Mouse (Mus musculus): Measurements from ENCODE around the gene Tmem51. TPM values are rescaled to one million over a fixed set of nuclear protein-coding genes. Genes with fewer than 3 reads are reported as not detected.

Gene Tmem51
- polyA plus RNA-seq (2016; fragmentation: Nextera tagmentation; extraction: Ambion mirVana): 14.0 and 15.5 TPM in 2 replicates

DNA sequence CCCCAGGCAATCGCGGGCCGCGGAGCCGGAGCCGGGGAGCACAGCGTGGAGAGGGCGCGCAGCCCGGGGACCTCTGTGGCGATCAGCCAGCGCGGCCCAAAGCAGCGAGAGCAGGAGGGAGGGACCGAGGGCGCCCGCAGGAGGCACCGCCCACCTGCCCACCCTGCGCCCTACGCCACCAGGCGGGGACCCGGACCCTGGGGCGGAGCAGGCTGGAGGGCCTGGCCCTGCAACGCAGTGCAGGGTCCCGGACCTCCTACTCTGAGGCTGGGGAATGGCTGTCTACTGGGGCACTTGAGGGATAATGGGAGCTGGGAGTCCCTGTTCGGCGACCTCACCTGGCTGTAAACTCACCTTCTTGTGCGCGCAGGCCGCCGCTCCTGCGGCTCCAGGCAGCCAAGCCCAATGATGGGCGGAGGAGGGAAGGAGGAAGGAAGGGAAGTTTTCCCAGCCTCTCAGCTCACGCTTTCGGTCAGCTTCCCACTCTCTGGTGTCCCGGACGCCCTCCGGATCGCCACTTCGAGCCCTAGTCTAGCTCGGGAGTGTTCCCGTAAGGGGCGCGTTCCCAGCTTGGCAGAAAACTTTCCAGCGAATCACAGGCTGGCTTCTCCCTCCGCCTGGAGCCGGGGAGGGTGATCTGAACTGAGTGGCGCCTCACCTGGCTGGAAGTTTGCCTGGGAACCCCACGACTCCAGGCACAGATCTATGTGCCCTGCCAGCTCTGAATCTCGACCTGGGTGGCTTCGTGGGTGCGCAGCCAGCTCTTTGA lies at the start of gene Tmem51:
Gene Tmem51, minus strand, starts transcription at position 174 of the 769 bp plus-strand sequence.
- WGBS (ENCODE audit: insufficient replicate concordance): 3% methylated on average over 52 of the region's 52 CpGs
- peak within 1 kb of the TSS; percentile 73 for H3K4me2 ChIP-seq
- H3K4me1 ChIP-seq: peaks cover 42% of the 10 kb centered on the region
- peak within 1 kb of the TSS; percentile 62 for H3K27ac ChIP-seq
- H3K27me3 ChIP-seq (replicated peaks): peaks cover 75% of the 10 kb centered on the region
- H3K4me3 ChIP-seq: peak within 1 kb of the TSS; percentile 57
- peak within 1 kb of the TSS; percentile 49 for H3K9ac ChIP-seq
- H3K9me3 ChIP-seq (replicated peaks): no peaks in the 10 kb centered on the region
- ATAC-seq: peak; percentile 71
- H3K36me3 ChIP-seq: no peaks in the 10 kb centered on the region

DNA sequence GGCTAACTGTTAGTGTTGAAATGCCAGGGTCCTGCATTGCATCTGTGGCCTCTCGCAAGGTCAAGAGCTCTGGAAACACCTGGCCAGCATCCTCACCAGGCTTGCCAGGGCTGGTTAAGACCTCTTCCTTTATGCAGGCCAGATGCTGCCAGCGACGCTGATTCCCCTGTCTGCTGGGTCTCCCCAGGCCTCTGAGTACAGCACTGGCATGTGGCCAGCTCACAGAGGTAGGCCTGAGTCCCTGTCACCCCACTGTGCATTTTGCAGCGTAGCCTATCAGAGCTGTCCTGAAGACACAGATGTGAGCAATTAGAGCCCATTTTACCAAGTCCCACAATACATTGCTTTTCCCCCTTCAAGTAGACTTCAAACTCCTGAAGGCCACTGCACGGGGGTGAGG lies 46.1 kb upstream of the Tmem51 start:
- WGBS (ENCODE audit: insufficient replicate concordance): 68% methylated on average over 5 of the region's 5 CpGs
- H3K27ac ChIP-seq: no peak overlapping the region
- no peak for ATAC-seq

DNA sequence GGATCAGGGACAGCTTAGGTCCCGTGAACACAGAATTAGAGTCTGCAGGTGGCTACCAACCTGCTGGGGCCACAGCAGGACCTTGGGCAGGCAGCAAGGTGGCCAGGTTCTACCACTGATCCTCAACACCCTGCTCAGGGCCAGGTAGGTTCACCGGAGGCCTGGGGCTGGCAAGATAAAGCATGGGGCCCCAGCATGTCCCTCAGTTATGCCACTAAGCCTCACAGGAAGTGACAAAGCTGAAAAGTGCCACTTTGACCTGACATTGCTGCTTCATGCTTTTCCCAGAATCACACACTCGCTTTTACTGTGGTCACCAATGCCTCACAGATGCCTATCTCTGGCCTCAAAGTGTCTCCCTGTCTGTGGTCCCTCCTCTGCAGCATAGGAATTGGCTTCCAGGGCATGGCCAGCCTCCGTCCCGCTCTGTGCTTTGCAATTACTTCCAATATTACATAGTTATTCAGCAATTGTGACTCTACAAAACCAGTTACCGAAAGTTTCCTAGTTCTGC lies 43.2 kb upstream of the Tmem51 start:
- H3K4me1 ChIP-seq: peaks cover 9% of the 10 kb centered on the region
- H3K27ac ChIP-seq: no peak overlapping the region
- no peak overlapping the region for H3K9ac ChIP-seq
- WGBS (ENCODE audit: insufficient replicate concordance): 33% methylated on average over 6 of the region's 6 CpGs
- no peak overlapping the region for H3K4me3 ChIP-seq
- no peaks in the 10 kb centered on the region for H3K9me3 ChIP-seq (replicated peaks)
- peak; percentile 40 for ATAC-seq
- no peaks in the 10 kb centered on the region for H3K27me3 ChIP-seq (replicated peaks)
- H3K36me3 ChIP-seq: no peaks in the 10 kb centered on the region
- H3K4me2 ChIP-seq: no peak overlapping the region

More for the DNA sequence above, 46.1 kb upstream of the Tmem51 start:
- Histone ChIP-seq H3K9ac (no peak overlapping the region), H3K4me3 (no peak overlapping the region), H3K4me2 (no peak overlapping the region), H3K9me3 (replicated peaks) (no peaks in the 10 kb centered on the region), H3K27me3 (replicated peaks) (no peaks in the 10 kb centered on the region), H3K36me3 (no peaks in the 10 kb centered on the region), H3K4me1 (peaks cover 9% of the 10 kb centered on the region)

- ATAC-seq: no peak
- Histone ChIP-seq H3K9ac (no peak overlapping the region), H3K27me3 (replicated peaks) (no peaks in the 10 kb centered on the region), H3K4me1 (peaks cover 9% of the 10 kb centered on the region), H3K9me3 (replicated peaks) (no peaks in the 10 kb centered on the region), H3K4me2 (no peak overlapping the region), H3K4me3 (no peak overlapping the region), H3K36me3 (no peaks in the 10 kb centered on the region), H3K27ac (no peak overlapping the region)
- 37% methylated on average over 10 of the region's 10 CpGs for WGBS (ENCODE audit: insufficient replicate concordance)
Measured at GRCm38 (mm10) chr4:142126641-142127274, 42.7 kb upstream of the Tmem51 start.

DNA sequence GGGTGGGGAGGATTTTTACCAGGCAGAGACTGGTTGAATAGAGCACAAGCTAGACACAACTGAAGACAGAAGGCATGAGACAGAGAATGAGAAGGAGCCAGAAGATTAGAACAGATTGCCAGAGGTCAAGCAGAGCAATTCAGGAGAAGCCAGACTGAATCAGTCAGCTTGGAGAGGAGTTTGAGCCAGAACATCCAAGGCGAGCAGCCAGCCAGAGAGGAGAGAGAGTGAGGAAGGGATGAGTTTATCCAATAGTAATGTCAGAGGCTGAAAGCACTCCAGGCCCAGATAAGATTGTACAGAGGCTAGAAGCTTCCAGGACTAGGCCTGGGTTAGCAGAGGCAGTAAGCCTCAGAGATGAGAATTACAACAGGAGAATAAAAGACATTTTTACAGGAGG lies 37.1 kb upstream of the Tmem51 start:
- Histone ChIP-seq H3K27ac (no peak overlapping the region), H3K4me2 (no peak overlapping the region), H3K27me3 (replicated peaks) (peaks cover 3% of the 10 kb centered on the region; the same call in 1 of the 2 replicates), H3K9me3 (replicated peaks) (no peaks in the 10 kb centered on the region), H3K4me1 (no peaks in the 10 kb centered on the region), H3K4me3 (no peak overlapping the region), H3K9ac (no peak overlapping the region), H3K36me3 (no peaks in the 10 kb centered on the region)
- ATAC-seq: no peak
- WGBS (ENCODE audit: insufficient replicate concordance): 32% methylated on average over 1 of the region's 1 CpGs

- Histone ChIP-seq H3K4me1 (no peaks in the 10 kb centered on the region), H3K9ac (no peak overlapping the region), H3K9me3 (replicated peaks) (no peaks in the 10 kb centered on the region), H3K36me3 (no peaks in the 10 kb centered on the region), H3K27ac (no peak overlapping the region), H3K4me2 (no peak overlapping the region), H3K4me3 (no peak overlapping the region), H3K27me3 (replicated peaks) (peaks cover 14% of the 10 kb centered on the region; the same call in 1 of the 2 replicates)
- no peak for ATAC-seq
- 67% methylated on average over 7 of the region's 7 CpGs for WGBS (ENCODE audit: insufficient replicate concordance)
Measured at GRCm38 (mm10) chr4:142118522-142118921, 34.4 kb upstream of the Tmem51 start.

GRCm38 (mm10) chr4:142117993-142118392 lies 33.9 kb upstream of the Tmem51 start:
- Histone ChIP-seq H3K36me3 (no peaks in the 10 kb centered on the region), H3K9me3 (replicated peaks) (no peaks in the 10 kb centered on the region), H3K9ac (no peak overlapping the region), H3K4me2 (no peak overlapping the region), H3K4me3 (no peak overlapping the region), H3K27ac (no peak overlapping the region), H3K27me3 (replicated peaks) (peaks cover 14% of the 10 kb centered on the region; the same call in 1 of the 2 replicates), H3K4me1 (no peaks in the 10 kb centered on the region)
- WGBS (ENCODE audit: insufficient replicate concordance): 67% methylated on average over 12 of the region's 12 CpGs
- ATAC-seq: no peak

DNA sequence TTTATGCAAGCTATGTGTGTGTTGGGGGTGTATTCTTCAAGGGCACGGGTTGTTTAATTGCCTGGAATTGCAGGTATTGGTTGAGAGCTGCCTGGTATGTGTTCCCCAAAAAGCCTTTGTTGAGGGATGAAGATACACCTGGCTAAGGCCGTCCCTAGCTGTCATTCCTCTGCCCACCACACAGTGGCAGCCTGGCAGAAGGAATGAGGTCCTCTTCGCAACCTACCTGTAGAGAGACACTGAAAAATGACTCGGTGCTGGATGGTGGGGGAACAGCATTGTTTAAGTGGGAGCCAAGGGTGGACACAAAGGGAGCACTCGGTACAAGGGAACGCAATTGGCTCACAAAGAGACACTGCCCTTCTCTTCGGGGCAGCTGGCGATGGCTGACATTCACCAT lies 29.2 kb upstream of the Tmem51 start:
- 0 out of 2 replicates have a peak, but pooled peaks cover 14% of the 10 kb centered on the region for H3K27me3 ChIP-seq (replicated peaks)
- no peaks in the 10 kb centered on the region for H3K36me3 ChIP-seq
- no peak overlapping the region for H3K4me2 ChIP-seq
- 28% methylated on average over 8 of the region's 8 CpGs for WGBS (ENCODE audit: insufficient replicate concordance)
- no peak overlapping the region for H3K4me3 ChIP-seq
- no peak overlapping the region for H3K27ac ChIP-seq
- no peaks in the 10 kb centered on the region for H3K9me3 ChIP-seq (replicated peaks)
- no peak overlapping the region for H3K9ac ChIP-seq
- ATAC-seq: no peak
- H3K4me1 ChIP-seq: no peaks in the 10 kb centered on the region

DNA sequence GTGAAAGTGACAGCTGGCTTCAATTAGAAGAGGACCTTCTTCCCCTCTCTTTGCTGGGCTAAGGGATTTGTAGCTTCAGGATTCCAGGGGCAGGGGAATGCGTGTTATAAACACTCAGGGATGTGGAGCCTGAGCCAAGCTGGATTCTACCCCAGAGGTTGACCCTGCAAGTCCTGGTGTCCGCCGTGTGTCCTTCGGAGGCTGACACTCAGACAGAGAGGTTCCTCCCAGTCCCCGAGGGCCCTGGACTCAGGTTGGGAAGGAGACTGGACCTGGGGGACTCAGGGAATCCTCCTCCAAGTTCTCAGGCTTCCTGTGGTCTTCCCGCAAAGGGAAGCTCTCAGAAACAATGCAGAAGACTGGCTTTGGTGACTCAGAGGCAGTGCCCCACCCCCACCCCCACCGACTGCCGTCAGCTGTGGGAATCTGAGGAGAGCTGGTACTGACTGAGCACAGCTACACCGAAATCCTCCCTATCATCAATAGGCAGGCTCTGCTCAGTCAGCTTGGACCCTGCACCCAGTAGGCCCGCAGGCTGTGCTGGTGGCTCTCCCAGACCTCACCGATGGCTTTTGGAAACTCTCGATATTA lies 19.1 kb upstream of the Tmem51 start:
- peaks cover 15% of the 10 kb centered on the region for H3K27me3 ChIP-seq (replicated peaks)
- H3K4me2 ChIP-seq: no peak overlapping the region
- no peak for ATAC-seq
- no peaks in the 10 kb centered on the region for H3K9me3 ChIP-seq (replicated peaks)
- H3K36me3 ChIP-seq: no peaks in the 10 kb centered on the region
- WGBS (ENCODE audit: insufficient replicate concordance): 21% methylated on average over 12 of the region's 12 CpGs
- H3K27ac ChIP-seq: no peak overlapping the region
- H3K4me1 ChIP-seq: peaks cover under 1% of the 10 kb centered on the region; the same call in 1 of the 2 replicates
- no peak overlapping the region for H3K9ac ChIP-seq
- no peak overlapping the region for H3K4me3 ChIP-seq

DNA sequence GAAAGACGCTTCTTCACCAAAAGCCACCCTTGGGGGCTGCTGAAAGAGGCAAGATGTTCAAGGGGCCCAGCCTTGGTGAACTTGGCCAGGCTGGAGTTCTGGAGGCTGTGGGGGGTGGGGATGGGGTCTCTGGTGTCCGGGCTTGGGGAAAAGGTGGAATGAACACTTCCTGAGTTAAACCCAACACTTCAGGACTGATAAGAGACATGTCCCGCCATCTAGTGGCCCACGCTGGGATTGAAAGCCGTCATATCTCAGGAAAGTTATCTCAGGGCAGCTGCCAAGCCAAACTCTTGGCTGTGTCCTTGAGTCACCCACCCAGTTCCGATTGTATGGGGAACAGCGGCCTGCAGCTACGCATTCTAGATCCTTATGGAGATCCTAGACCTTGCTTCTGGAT lies 14.2 kb upstream of the Tmem51 start:
- H3K9ac ChIP-seq: no peak overlapping the region
- no peak overlapping the region for H3K4me3 ChIP-seq
- peak overlapping the region; percentile 27 for H3K4me2 ChIP-seq
- H3K27ac ChIP-seq: no peak overlapping the region
- ATAC-seq: no peak
- peaks cover 13% of the 10 kb centered on the region; the same call in 1 of the 2 replicates for H3K27me3 ChIP-seq (replicated peaks)
- no peaks in the 10 kb centered on the region for H3K36me3 ChIP-seq
- H3K9me3 ChIP-seq (replicated peaks): no peaks in the 10 kb centered on the region
- WGBS (ENCODE audit: insufficient replicate concordance): 6% methylated on average over 8 of the region's 8 CpGs
- H3K4me1 ChIP-seq: peaks cover 8% of the 10 kb centered on the region; the same call in 1 of the 2 replicates

- Histone ChIP-seq H3K4me3 (no peak overlapping the region), H3K27ac (no peak overlapping the region), H3K4me2 (peak overlapping the region; percentile 27), H3K4me1 (peaks cover 8% of the 10 kb centered on the region; the same call in 1 of the 2 replicates), H3K9me3 (replicated peaks) (no peaks in the 10 kb centered on the region), H3K27me3 (replicated peaks) (peaks cover 12% of the 10 kb centered on the region; the same call in 1 of the 2 replicates), H3K36me3 (no peaks in the 10 kb centered on the region), H3K9ac (no peak overlapping the region)
- WGBS (ENCODE audit: insufficient replicate concordance): 3% methylated on average over 5 of the region's 5 CpGs
- no peak for ATAC-seq
Measured at GRCm38 (mm10) chr4:142097871-142098270, 13.8 kb upstream of the Tmem51 start.

All from liver, embryonic 12.5 days (tissue).